In the genomic region with DNA sequence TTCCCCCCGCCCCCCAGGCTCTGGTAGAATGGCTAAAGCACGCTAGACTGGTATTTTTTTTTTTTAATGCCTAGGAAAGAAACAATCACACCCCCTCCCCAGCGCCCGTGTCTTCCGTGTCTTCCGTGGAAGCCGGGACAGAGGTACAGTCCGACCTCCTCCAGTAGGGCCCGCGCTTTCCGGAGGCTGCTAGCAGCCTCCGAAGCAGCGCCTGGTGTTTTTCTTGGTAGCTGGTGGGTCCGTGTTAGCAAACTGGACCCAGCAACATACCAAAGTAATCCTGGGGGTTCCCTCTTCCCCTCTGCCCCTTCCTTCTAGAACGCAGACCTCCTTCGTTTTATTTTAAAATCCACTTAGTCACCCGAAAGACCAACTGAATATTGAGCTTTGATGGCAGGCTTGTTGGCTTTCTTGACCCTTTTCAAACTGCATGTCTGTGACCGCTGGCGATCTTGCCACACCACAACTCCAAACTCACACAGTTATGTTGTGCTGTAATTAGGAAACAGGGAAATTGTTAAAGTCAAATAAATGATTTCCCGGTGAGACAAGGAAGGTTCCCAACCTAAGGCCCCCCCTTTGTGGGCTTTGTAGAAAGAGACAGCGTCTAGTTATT, we compare ENCODE assay signal across 8 mouse cellular contexts. TPM values are rescaled to one million over a fixed set of nuclear protein-coding genes. Genes with fewer than 3 reads are reported as not detected.
DNase-seq lines count a peak whose midpoint lies in the region; ATAC-seq and TF ChIP-seq lines count a peak whose summit lies in the region.

No protein-coding gene starts in this region.

- no peaks in the 10 kb centered on the region for H3K27me3 ChIP-seq in lung, embryonic 15.5 days
- no peaks in the 10 kb centered on the region for H3K27me3 ChIP-seq in embryonic facial prominence, embryonic 14.5 days (replicated peaks; ENCODE audit: control insufficient read depth, insufficient read depth, low read length)
- no peaks in the 10 kb centered on the region for H3K27me3 ChIP-seq in intestine, embryonic 14.5 days (replicated peaks; ENCODE audit: control insufficient read depth, insufficient read depth, low read length)
- H3K27me3 ChIP-seq in midbrain, embryonic 14.5 days (ENCODE audit: control insufficient read depth, insufficient read depth, low read length), result no peaks in the 10 kb centered on the region; the same call in 1 of the 2 replicates

- peaks cover 58% of the 10 kb centered on the region for H3K4me1 ChIP-seq in lung, embryonic 15.5 days
- peaks cover 5% of the 10 kb centered on the region for H3K4me1 ChIP-seq in lung, adult 2 months (ENCODE audit: control insufficient read depth, insufficient read depth, low read length)
- peaks cover 48% of the 10 kb centered on the region for H3K4me1 ChIP-seq in embryonic facial prominence, embryonic 14.5 days (ENCODE audit: control insufficient read depth, insufficient read depth, low read length)
- peaks cover 51% of the 10 kb centered on the region for H3K4me1 ChIP-seq in intestine, embryonic 14.5 days (replicated peaks; ENCODE audit: control insufficient read depth, insufficient read depth, low read length)
- peaks cover 55% of the 10 kb centered on the region for H3K4me1 ChIP-seq in midbrain, embryonic 14.5 days (ENCODE audit: control insufficient read depth, insufficient read depth, low read length)

- no peaks in the 10 kb centered on the region for H3K9me3 ChIP-seq in lung, embryonic 15.5 days
- no peaks in the 10 kb centered on the region for H3K9me3 ChIP-seq in embryonic facial prominence, embryonic 14.5 days (ENCODE audit: control insufficient read depth, low read length)
- no peaks in the 10 kb centered on the region for H3K9me3 ChIP-seq in intestine, embryonic 14.5 days (ENCODE audit: control insufficient read depth, low read length)
- no peaks in the 10 kb centered on the region for H3K9me3 ChIP-seq in midbrain, embryonic 14.5 days (ENCODE audit: control insufficient read depth, low read length)

- WGBS in lung, embryonic 15.5 days, result 4% methylated on average over 21 of the region's 21 CpGs
- WGBS in lung, adult 2 months, result 41% methylated on average over 21 of the region's 21 CpGs
- 3% methylated on average over 21 of the region's 21 CpGs for WGBS in embryonic facial prominence, embryonic 14.5 days
- 4% methylated on average over 21 of the region's 21 CpGs for WGBS in intestine, embryonic 14.5 days
- WGBS in midbrain, embryonic 14.5 days, result 1% methylated on average over 21 of the region's 21 CpGs

- 0 out of 2 replicates have a peak overlapping the region, but pooled peaks have one; percentile 97 for H3K27ac ChIP-seq in lung, embryonic 15.5 days
- peak overlapping the region; percentile 99 for H3K27ac ChIP-seq in embryonic facial prominence, embryonic 14.5 days (replicated peaks; ENCODE audit: low read depth, low read length)
- peak overlapping the region; percentile 99 for H3K27ac ChIP-seq in intestine, embryonic 14.5 days (ENCODE audit: low read depth)
- peak overlapping the region; percentile 97 for H3K27ac ChIP-seq in midbrain, embryonic 14.5 days (replicated peaks; ENCODE audit: low read depth, low read length)

- no peak for TF ChIP-seq POLR2A in lung, adult 2 months (IDR thresholded peaks at IDR 0.05; ENCODE audit: borderline replicate concordance, extremely low read depth, low read depth, low read length)

- H3K4me3 ChIP-seq in lung, embryonic 15.5 days, result peak overlapping the region; percentile 75
- no peak overlapping the region for H3K4me3 ChIP-seq in lung, adult 2 months (replicated peaks; ENCODE audit: extremely low read depth, low read depth, low read length)
- H3K4me3 ChIP-seq in embryonic facial prominence, embryonic 14.5 days (ENCODE audit: low read depth, low read length), result peak overlapping the region; percentile 82
- peak overlapping the region; percentile 91 for H3K4me3 ChIP-seq in intestine, embryonic 14.5 days (ENCODE audit: low read depth, low read length)
- H3K4me3 ChIP-seq in midbrain, embryonic 14.5 days (replicated peaks; ENCODE audit: low read depth, low read length), result peak overlapping the region; percentile 60

- H3K4me2 ChIP-seq in lung, embryonic 15.5 days, result peak overlapping the region; percentile 93
- H3K4me2 ChIP-seq in embryonic facial prominence, embryonic 14.5 days (ENCODE audit: low read depth, low read length), result peak overlapping the region; percentile 95
- H3K4me2 ChIP-seq in intestine, embryonic 14.5 days (ENCODE audit: low read length), result peak overlapping the region; percentile 94
- peak overlapping the region; percentile 72 for H3K4me2 ChIP-seq in midbrain, embryonic 14.5 days (ENCODE audit: low read length)

- ATAC-seq in lung, embryonic 15.5 days (ENCODE audit: borderline replicate concordance, extremely low read depth, low FRiP score, low TSS enrichment), result no peak
- ATAC-seq in embryonic facial prominence, embryonic 14.5 days (ENCODE audit: low read depth), result no peak
- ATAC-seq in intestine, embryonic 14.5 days (replicated peaks; ENCODE audit: low FRiP score, low TSS enrichment, low read depth), result no peak
- ATAC-seq in midbrain, embryonic 14.5 days (ENCODE audit: low FRiP score, low TSS enrichment), result no peak
- no peak for ATAC-seq in activated CD4-positive, CD25-positive, alpha-beta regulatory T cell, adult 4 months

- no peaks in the 10 kb centered on the region for H3K36me3 ChIP-seq in lung, embryonic 15.5 days
- no peaks in the 10 kb centered on the region for H3K36me3 ChIP-seq in embryonic facial prominence, embryonic 14.5 days (ENCODE audit: control insufficient read depth, insufficient read depth, low read length)
- peaks cover 7% of the 10 kb centered on the region; the same call in 1 of the 2 replicates for H3K36me3 ChIP-seq in intestine, embryonic 14.5 days (ENCODE audit: control insufficient read depth, insufficient read depth, low read length)
- no peaks in the 10 kb centered on the region for H3K36me3 ChIP-seq in midbrain, embryonic 14.5 days (ENCODE audit: control insufficient read depth, insufficient read depth, low read length)

- no peak for DNase-seq in lung, adult 2 months
- DNase-seq in embryonic facial prominence, embryonic 14.5 days (ENCODE audit: low spot score), result peak; percentile 58
- DNase-seq in intestine, embryonic 14.5 days (ENCODE audit: low spot score), result no peak
- peak; percentile 69 for DNase-seq in midbrain, embryonic 14.5 days
- no peak for DNase-seq in layer of hippocampus, postnatal 25 days (ENCODE audit: extremely low spot score in 1 of 2, low spot score in 1 of 2)
- DNase-seq in natural killer cell, adult 2 months (ENCODE audit: low spot score in 2 of 2), result no peak

- peak overlapping the region; percentile 87 for H3K9ac ChIP-seq in lung, embryonic 15.5 days
- peak overlapping the region; percentile 99 for H3K9ac ChIP-seq in embryonic facial prominence, embryonic 14.5 days (ENCODE audit: low read depth, low read length)
- peak overlapping the region; percentile 98 for H3K9ac ChIP-seq in intestine, embryonic 14.5 days (ENCODE audit: low read length)
- peak overlapping the region; percentile 92 for H3K9ac ChIP-seq in midbrain, embryonic 14.5 days (replicated peaks; ENCODE audit: low read length)

- no peak for TF ChIP-seq CTCF in lung, adult 2 months (IDR thresholded peaks at IDR 0.05; ENCODE audit: insufficient read depth, low read length)

RNA-seq across cellular contexts. Expression of a gene that starts 3.1 kb away (rescaled TPM):
- polyA plus RNA-seq in lung, embryonic 15.5 days (2015; fragmentation: Nextera tagmentation; extraction: Ambion mirVana), result 42.5 and 45.6 TPM in 2 replicates
- polyA plus RNA-seq in lung, adult 2 months (2012; rRNA removed), result 18.5 and 19.9 TPM in 2 replicates
- 106 and 124 TPM in 2 replicates for polyA plus RNA-seq in embryonic facial prominence, embryonic 14.5 days (2014; fragmentation: Nextera tagmentation; extraction: Ambion mirVana)
- polyA plus RNA-seq in intestine, embryonic 14.5 days (2014; fragmentation: Nextera tagmentation; extraction: Ambion mirVana), result 97.2 and 99.2 TPM in 2 replicates
- 720 and 768 TPM in 2 replicates for polyA plus RNA-seq in midbrain, embryonic 14.5 days (2014; fragmentation: Nextera tagmentation; extraction: Ambion mirVana)
- total RNA-seq in layer of hippocampus, postnatal 25 days (2021), result 10 to 100 TPM; 12.1 to 13.4 TPM
- 1 to 10 TPM; 1.6 TPM for polyA plus RNA-seq in activated CD4-positive, CD25-positive, alpha-beta regulatory T cell, adult 4 months (2017; shearing (Covaris generic))

Comparison
In these comparisons a context has a peak if more than half of its experiments do, and no peak if none do; other contexts are left out.
1. DNase-seq: peak in embryonic facial prominence, embryonic 14.5 days (single experiment) and midbrain, embryonic 14.5 days (single experiment); none in lung, adult 2 months (single experiment), intestine, embryonic 14.5 days (single experiment), layer of hippocampus, postnatal 25 days (0 of 2) and natural killer cell, adult 2 months (0 of 2).
2. Peak in every context shown above with its lines, with median percentiles within 50 percentile points of each other: H3K27ac ChIP-seq, H3K4me2 ChIP-seq and H3K9ac ChIP-seq.